Mouse (Mus musculus) forebrain, postnatal 0 days (tissue): ENCODE measurements around the gene Trim9. TPM values are rescaled to one million over a fixed set of nuclear protein-coding genes. Genes with fewer than 3 reads are reported as not detected.

Source experiments
- ATAC-seq: fragments of 200-750 bp; cut with Nextera tagmentation; 2 replicates; pipeline ENCODE4 v1.8.0; 2017; ENCODE audit warnings: mild to moderate bottlenecking, moderate library complexity
- DNase-seq: peaks from one replicate; pipeline ENCODE4 v3.0.0-alpha.2; 2015
- H3K27ac ChIP-seq: fragments of 300-500 bp; sonication (generic); 2 replicates; pipeline ENCODE4 v1.5.1; 2014; ENCODE audit warnings: low read depth, mild to moderate bottlenecking, antibody characterized with exemption, low read length, moderate library complexity, mixed read lengths
- H3K27me3 ChIP-seq: fragments of 300-500 bp; sonication (generic); 2 replicates; pipeline ENCODE4 v1.6.1; 2014; ENCODE audit warnings: mild to moderate bottlenecking, low read length, mixed read lengths; ENCODE audit not compliant: insufficient read depth
- H3K36me3 ChIP-seq: fragments of 300-500 bp; sonication (generic); 2 replicates; pipeline ENCODE4 v1.6.1; 2014; ENCODE audit warnings: mild to moderate bottlenecking, moderate library complexity; ENCODE audit not compliant: insufficient read depth
- H3K4me1 ChIP-seq: fragments of 300-500 bp; sonication (generic); 2 replicates; pipeline ENCODE4 v1.6.1; 2014; ENCODE audit warnings: antibody characterized with exemption; ENCODE audit not compliant: insufficient read depth
- H3K4me2 ChIP-seq: fragments of 300-500 bp; sonication (generic); 2 replicates; pipeline ENCODE4 v1.6.1; 2014; ENCODE audit warnings: low read depth, mild to moderate bottlenecking, moderate library complexity
- H3K4me3 ChIP-seq: fragments of 300-500 bp; sonication (generic); 2 replicates; pipeline ENCODE4 v1.5.1; 2014; ENCODE audit warnings: low read depth, low read length, mixed read lengths
- H3K9ac ChIP-seq: fragments of 300-500 bp; sonication (generic); 2 replicates; pipeline ENCODE4 v1.6.1; 2014; ENCODE audit warnings: mild to moderate bottlenecking
- H3K9me3 ChIP-seq: fragments of 300-500 bp; sonication (generic); 2 replicates; pipeline ENCODE4 v1.6.1; 2016; ENCODE audit warnings: low read length
- CTCF ChIP-seq: sonication (generic); IDR thresholded peaks from 2 replicates; pipeline ENCODE4 v1.5.1; 2016; ENCODE audit warnings: antibody characterized with exemption, control low read depth, low read depth
- WGBS: fragments of 180-500 bp; shearing (Covaris S2); extraction: QIAGEN DNeasy Blood & Tissue Kit; methylation state at CpG from one replicate; pipeline ENCODE4 v1.1.7; 2014; 5-methylcytosine and 5-hydroxymethylcytosine counted together
- polyA plus RNA-seq: library from polyadenylated mRNA; unstranded; fragments of >200 nt; fragmentation: Nextera tagmentation; extraction: Ambion mirVana; gene quantifications from 2 replicates; pipeline ENCODE4 v1.2.1, GENCODE M21; 2015
- total RNA-seq: library from RNA; depleted of rRNA; stranded (reverse); fragments of >200 nt; gene quantifications from 2 replicates; pipeline ENCODE4 v1.2.3, GENCODE M21; 2014

Trim9 gene
- total and polyA plus RNA-seq, 2 experiments from 2014 or later = 96.8 to 135 TPM

DNA sequence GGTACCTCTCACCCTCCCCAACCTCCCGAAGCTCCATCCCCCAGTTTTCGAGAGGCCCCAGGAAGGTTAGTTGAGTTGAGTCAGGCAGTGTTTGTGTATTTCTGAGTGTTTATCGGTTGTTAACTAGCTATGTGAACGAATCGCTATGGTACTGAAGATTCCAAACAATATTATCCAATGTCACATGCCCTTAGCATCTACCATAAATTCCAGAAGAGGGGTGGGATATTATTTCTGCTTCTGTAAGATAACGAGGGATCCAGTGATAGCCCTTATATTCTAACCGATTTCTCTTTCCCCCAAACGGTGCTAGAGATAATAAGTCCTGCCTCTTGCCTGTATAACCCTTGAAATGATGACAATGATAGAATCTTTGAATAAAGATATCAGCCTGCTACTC, 612 bp upstream of the Trim9 start:
- no peak for DNase-seq
- Histone ChIP-seq H3K27me3 (no peaks in the 10 kb centered on the region), H3K4me1 (peaks cover 15% of the 10 kb centered on the region; the same call in 1 of the 2 replicates), H3K4me3 (peak overlapping the region; percentile 86), H3K4me2 (peak overlapping the region; percentile 84), H3K9ac (peak overlapping the region; percentile 92), H3K9me3 (no peaks in the 10 kb centered on the region), H3K36me3 (no peaks in the 10 kb centered on the region), H3K27ac (peak overlapping the region; percentile 94)
- WGBS = 4% methylated on average over 8 of the region's 8 CpGs
- ATAC-seq = peak; percentile 8; the same call in 1 of the 2 replicates
- no peak for TF ChIP-seq CTCF

DNA sequence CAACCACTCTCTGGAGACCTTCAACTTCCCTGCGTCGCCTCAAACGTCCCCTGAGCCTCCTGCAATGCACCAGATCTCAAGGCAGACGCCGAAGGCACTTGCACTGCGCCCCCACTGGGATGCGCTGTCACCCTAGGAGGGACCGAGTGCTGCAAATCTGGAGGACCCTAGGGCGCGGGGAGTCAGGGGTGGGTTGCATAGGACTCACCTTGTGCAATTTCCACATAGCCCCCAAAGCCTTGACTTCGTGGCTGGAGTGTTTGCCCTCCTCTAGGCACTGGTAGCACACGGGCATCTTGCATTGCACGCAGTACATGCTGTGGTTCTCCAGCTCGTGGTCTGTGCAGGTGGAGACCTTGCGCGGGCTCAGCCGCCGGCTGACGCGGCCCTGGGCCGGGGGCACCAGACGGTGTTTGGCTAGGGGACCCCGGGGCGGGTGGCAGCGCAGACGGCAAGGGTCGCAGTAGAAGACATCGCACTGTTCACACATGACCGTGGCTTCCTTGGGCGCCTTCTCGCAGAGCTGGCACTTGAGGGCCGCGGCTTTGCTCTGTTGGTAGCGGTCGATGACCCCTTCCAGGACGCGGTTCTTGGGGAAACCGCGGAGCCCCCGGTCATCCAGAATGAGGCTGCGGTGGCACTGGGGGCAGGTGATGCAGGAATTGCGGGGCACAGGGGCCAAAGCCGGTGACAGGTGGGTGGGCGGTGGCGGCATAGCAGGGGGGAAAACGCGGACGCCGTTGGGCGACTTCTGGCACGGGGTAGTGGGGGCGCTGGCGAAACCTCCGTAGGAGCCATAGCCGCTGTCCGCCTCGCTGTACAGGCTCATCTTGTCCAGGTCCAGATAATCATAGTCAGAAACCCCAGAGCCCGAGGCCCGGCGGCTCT, 1.0 kb downstream of the Trim9 start:
- Histone ChIP-seq H3K4me1 (peaks cover 17% of the 10 kb centered on the region; the same call in 1 of the 2 replicates), H3K4me2 (peak overlapping the region; percentile 84), H3K4me3 (peak overlapping the region; percentile 86), H3K9ac (peak overlapping the region; percentile 92), H3K36me3 (no peaks in the 10 kb centered on the region), H3K9me3 (no peaks in the 10 kb centered on the region), H3K27me3 (no peaks in the 10 kb centered on the region), H3K27ac (peak overlapping the region; percentile 94)
- ATAC-seq (peak; percentile 72), DNase-seq (peak; percentile 90)
- TF ChIP-seq CTCF = peak; percentile 94
- under 1% methylated on average over 57 of the region's 60 CpGs for WGBS

- H3K4me1 ChIP-seq = peaks cover 17% of the 10 kb centered on the region; the same call in 1 of the 2 replicates
- peak overlapping the region; percentile 94 for H3K27ac ChIP-seq
- 23% methylated on average over 16 of the region's 16 CpGs for WGBS
- no peaks in the 10 kb centered on the region for H3K27me3 ChIP-seq
- no peaks in the 10 kb centered on the region for H3K9me3 ChIP-seq
- H3K9ac ChIP-seq = peak overlapping the region; percentile 92
- H3K4me2 ChIP-seq = peak overlapping the region; percentile 84
- H3K36me3 ChIP-seq = no peaks in the 10 kb centered on the region
- H3K4me3 ChIP-seq = peak overlapping the region; percentile 86
- TF ChIP-seq CTCF = no peak
- DNase-seq (peak; percentile 45), ATAC-seq (peak; percentile 3; the same call in 1 of the 2 replicates)
Measured at GRCm38 (mm10) chr12:70345531-70346138, 1.8 kb downstream of the Trim9 start.

GRCm38 (mm10) chr12:70335176-70335575, 12.2 kb downstream of the Trim9 start:
- Histone ChIP-seq H3K4me3 (no peak overlapping the region), H3K9me3 (no peaks in the 10 kb centered on the region), H3K36me3 (0 out of 2 replicates have a peak, but pooled peaks cover 8% of the 10 kb centered on the region), H3K4me1 (0 out of 2 replicates have a peak, but pooled peaks cover 4% of the 10 kb centered on the region), H3K27ac (no peak overlapping the region), H3K9ac (no peak overlapping the region), H3K27me3 (no peaks in the 10 kb centered on the region), H3K4me2 (no peak overlapping the region)
- 48% methylated on average over 5 of the region's 5 CpGs for WGBS
- TF ChIP-seq CTCF = no peak
- DNase-seq (no peak), ATAC-seq (no peak)

- Histone ChIP-seq H3K4me1 (0 out of 2 replicates have a peak, but pooled peaks cover 4% of the 10 kb centered on the region), H3K27me3 (no peaks in the 10 kb centered on the region), H3K4me2 (no peak overlapping the region), H3K9me3 (no peaks in the 10 kb centered on the region), H3K9ac (no peak overlapping the region), H3K36me3 (0 out of 2 replicates have a peak, but pooled peaks cover 8% of the 10 kb centered on the region), H3K27ac (0 out of 2 replicates have a peak overlapping the region, but pooled peaks have one; percentile 15), H3K4me3 (no peak overlapping the region)
- 63% methylated on average over 6 of the region's 6 CpGs for WGBS
- ATAC-seq = peak; percentile 40; the same call in 1 of the 2 replicates
- DNase-seq = no peak
- TF ChIP-seq CTCF = no peak
Measured at GRCm38 (mm10) chr12:70333253-70333805, 14.1 kb downstream of the Trim9 start.

GRCm38 (mm10) chr12:70329059-70329458, 18.4 kb downstream of the Trim9 start:
- no peak overlapping the region for H3K9ac ChIP-seq
- DNase-seq = no peak
- H3K4me1 ChIP-seq = no peaks in the 10 kb centered on the region
- no peaks in the 10 kb centered on the region for H3K27me3 ChIP-seq
- TF ChIP-seq CTCF = no peak
- no peak overlapping the region for H3K27ac ChIP-seq
- H3K4me3 ChIP-seq = no peak overlapping the region
- H3K9me3 ChIP-seq = no peaks in the 10 kb centered on the region
- no peak for ATAC-seq
- H3K4me2 ChIP-seq = no peak overlapping the region
- WGBS = 72% methylated on average over 3 of the region's 3 CpGs
- H3K36me3 ChIP-seq = no peaks in the 10 kb centered on the region

DNA sequence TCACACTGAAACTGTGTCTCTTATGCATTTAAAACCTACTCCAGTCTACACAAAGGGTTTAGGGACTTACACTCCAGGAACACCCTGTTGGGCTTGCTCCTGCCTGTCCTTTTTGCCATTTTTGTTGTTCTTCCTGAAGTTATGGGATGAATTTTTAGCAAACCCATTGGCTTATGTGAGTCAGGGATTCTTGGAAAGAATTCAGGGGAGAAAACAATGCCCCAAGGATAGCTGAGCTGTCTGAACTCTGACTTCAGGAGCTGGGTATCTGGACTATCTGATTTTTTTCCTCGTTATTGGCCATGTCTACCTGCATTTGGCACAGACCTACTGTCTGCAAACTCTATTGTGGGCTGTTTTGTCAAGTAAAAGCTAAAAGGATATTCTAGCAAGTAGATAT, 20.5 kb downstream of the Trim9 start:
- H3K4me1 ChIP-seq = no peaks in the 10 kb centered on the region
- 69% methylated on average over 1 of the region's 1 CpGs for WGBS
- DNase-seq (no peak), ATAC-seq (no peak)
- H3K9ac ChIP-seq = no peak overlapping the region
- TF ChIP-seq CTCF = no peak
- no peaks in the 10 kb centered on the region for H3K27me3 ChIP-seq
- no peak overlapping the region for H3K4me2 ChIP-seq
- H3K9me3 ChIP-seq = no peaks in the 10 kb centered on the region
- H3K27ac ChIP-seq = no peak overlapping the region
- H3K36me3 ChIP-seq = no peaks in the 10 kb centered on the region
- H3K4me3 ChIP-seq = no peak overlapping the region
